11 mouse cellular contexts compared by ENCODE assay signal in the genomic region with DNA sequence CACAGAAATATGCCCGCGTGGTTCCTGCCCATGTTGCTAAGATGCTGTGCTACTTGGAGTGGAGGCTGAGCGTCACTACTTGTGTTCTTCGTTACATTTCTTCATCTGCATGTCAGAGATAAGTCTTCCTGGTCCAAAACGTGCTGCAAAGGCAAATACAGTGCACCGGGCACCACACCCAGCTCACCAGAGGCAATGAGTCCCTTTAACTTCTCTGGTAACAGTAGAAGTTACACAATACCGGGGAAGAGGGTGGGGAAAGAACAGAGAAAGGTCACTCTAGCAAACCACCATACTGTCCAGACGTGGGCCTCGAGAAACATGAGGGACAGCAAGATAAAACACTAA.
DNase-seq lines count a peak whose midpoint lies in the region; ATAC-seq and TF ChIP-seq lines count a peak whose summit lies in the region.
"Had no signal": no experiment of that assay in that cellular context is flagged by ENCODE, and none has a peak within 500 bp of the region (broad histone marks: within the 10 kb centered on the region; RNA-seq: fewer than 3 reads in every experiment).

No protein-coding gene starts in this region.

- peak overlapping the region; percentile 66; the same call in 1 of the 2 replicates for H3K27ac ChIP-seq in hindbrain, embryonic 10.5 days
- no peak overlapping the region for H3K27ac ChIP-seq in hindbrain, embryonic 16.5 days (ENCODE audit: low read depth, low read length)
- no peak overlapping the region for H3K27ac ChIP-seq in liver, adult 2 months (replicated peaks; ENCODE audit: insufficient read depth, low read depth, low read length)
- H3K27ac ChIP-seq in small intestine, adult 2 months (ENCODE audit: insufficient read depth, low read depth, low read length): peak overlapping the region; percentile 26; the same call in 1 of the 2 replicates
- H3K27ac ChIP-seq in layer of hippocampus, adult 2 months: no peak overlapping the region

- H3K4me1 ChIP-seq in hindbrain, embryonic 10.5 days (replicated peaks): peaks cover 56% of the 10 kb centered on the region
- peaks cover 15% of the 10 kb centered on the region for H3K4me1 ChIP-seq in hindbrain, embryonic 16.5 days (ENCODE audit: control insufficient read depth, insufficient read depth, low read depth, low read length)
- H3K4me1 ChIP-seq in liver, adult 2 months (ENCODE audit: control insufficient read depth, insufficient read depth, low read length): peaks cover 44% of the 10 kb centered on the region
- H3K4me1 ChIP-seq in small intestine, adult 2 months (ENCODE audit: control insufficient read depth, insufficient read depth, insufficient read length, low read length): peaks cover 59% of the 10 kb centered on the region

- TF ChIP-seq POLR2A in liver, adult 2 months (IDR thresholded peaks at IDR 0.05; ENCODE audit: extremely low read depth, insufficient read depth, low read length): no peak
- TF ChIP-seq POLR2A in small intestine, adult 2 months (IDR thresholded peaks at IDR 0.05; ENCODE audit: low read depth, low read length): no peak

- no peak for DNase-seq in hindbrain, embryonic 10.5 days (ENCODE audit: low spot score)
- peak; percentile 71 for DNase-seq in c-Kit-positive CD71-positive TER-119-negative erythroid progenitor cells, embryonic 14.5 days (ENCODE audit: low read depth)
- DNase-seq in liver, adult 2 months (ENCODE audit: extremely low read depth, low read depth, low spot score): peak; percentile 67
- no peak for DNase-seq in layer of hippocampus, adult 2 months (ENCODE audit: low spot score in 2 of 2)
- no peak for DNase-seq in kidney, adult 18-20 months
- DNase-seq in layer of hippocampus, adult 9-10 months (ENCODE audit: low spot score): no peak
- DNase-seq: adrenal gland, adult 2 months; cerebellum, postnatal 14 days; heart, adult 18-20 months had no signal

- no peaks in the 10 kb centered on the region for H3K27me3 ChIP-seq in hindbrain, embryonic 10.5 days (ENCODE audit: insufficient read depth, poor library complexity, severe bottlenecking)
- no peaks in the 10 kb centered on the region for H3K27me3 ChIP-seq in hindbrain, embryonic 16.5 days (replicated peaks; ENCODE audit: control insufficient read depth, insufficient read depth, low read length)
- no peaks in the 10 kb centered on the region for H3K27me3 ChIP-seq in liver, adult 2 months (ENCODE audit: control insufficient read depth, insufficient read depth, low read length)
- H3K27me3 ChIP-seq in small intestine, adult 2 months (ENCODE audit: control insufficient read depth, insufficient read depth, low read length): no peaks in the 10 kb centered on the region

- 90% methylated on average over 9 of the region's 9 CpGs for WGBS in hindbrain, embryonic 10.5 days
- 82% methylated on average over 9 of the region's 9 CpGs for WGBS in hindbrain, embryonic 16.5 days
- WGBS in liver, adult 2 months: 26% methylated on average over 9 of the region's 9 CpGs
- WGBS in small intestine, adult 2 months: 19% methylated on average over 9 of the region's 9 CpGs

- no peak overlapping the region for H3K4me2 ChIP-seq in hindbrain, embryonic 16.5 days (ENCODE audit: low read length)

- no peaks in the 10 kb centered on the region for H3K36me3 ChIP-seq in hindbrain, embryonic 10.5 days
- no peaks in the 10 kb centered on the region for H3K36me3 ChIP-seq in hindbrain, embryonic 16.5 days (ENCODE audit: control insufficient read depth, insufficient read depth, low read length)
- no peaks in the 10 kb centered on the region for H3K36me3 ChIP-seq in liver, adult 2 months (ENCODE audit: control insufficient read depth, insufficient read depth, low read length)
- no peaks in the 10 kb centered on the region for H3K36me3 ChIP-seq in small intestine, adult 2 months (ENCODE audit: control insufficient read depth, insufficient read depth, low read length)

- no peak overlapping the region for H3K4me3 ChIP-seq in hindbrain, embryonic 10.5 days
- no peak overlapping the region for H3K4me3 ChIP-seq in hindbrain, embryonic 16.5 days (ENCODE audit: low read length)
- H3K4me3 ChIP-seq in liver, adult 2 months (ENCODE audit: insufficient read depth, low read depth, low read length): no peak overlapping the region
- H3K4me3 ChIP-seq in small intestine, adult 2 months (ENCODE audit: low read depth, low read length): no peak overlapping the region
- H3K4me3 ChIP-seq in layer of hippocampus, adult 2 months: no peak overlapping the region

- TF ChIP-seq CTCF in liver, adult 2 months (IDR thresholded peaks at IDR 0.05; ENCODE audit: low read depth, low read length): no peak
- no peak for TF ChIP-seq CTCF in small intestine, adult 2 months (IDR thresholded peaks at IDR 0.05; ENCODE audit: extremely low read depth, insufficient read length, insufficient replicate concordance, low read depth, low read length)
- no peak for TF ChIP-seq CTCF in layer of hippocampus, adult 2 months (conservative IDR thresholded peaks at IDR 0.05)

- H3K9me3 ChIP-seq in hindbrain, embryonic 10.5 days: no peaks in the 10 kb centered on the region
- no peaks in the 10 kb centered on the region for H3K9me3 ChIP-seq in hindbrain, embryonic 16.5 days (ENCODE audit: control insufficient read depth, low read length)

- no peak overlapping the region for H3K9ac ChIP-seq in hindbrain, embryonic 16.5 days (ENCODE audit: low read depth, low read length)
- no peak overlapping the region for H3K9ac ChIP-seq in liver, adult 2 months (ENCODE audit: low read depth, low read length)

- ATAC-seq in hindbrain, embryonic 16.5 days: no peak

- peaks cover 53% of the 10 kb centered on the region for H3K79me2 ChIP-seq in liver, adult 2 months (ENCODE audit: control insufficient read depth, insufficient read depth, low read length)

Comparison
In these comparisons a context has a peak if more than half of its experiments do, and no peak if none do; other contexts are left out.
1. H3K27ac ChIP-seq: peak in hindbrain, embryonic 10.5 days (single experiment) and small intestine, adult 2 months (single experiment); none in hindbrain, embryonic 16.5 days (single experiment), liver, adult 2 months (single experiment) and layer of hippocampus, adult 2 months (single experiment).
2. DNase-seq: peak in c-Kit-positive CD71-positive TER-119-negative erythroid progenitor cells, embryonic 14.5 days (single experiment) and liver, adult 2 months (single experiment); none in hindbrain, embryonic 10.5 days (single experiment), layer of hippocampus, adult 2 months (0 of 2), kidney, adult 18-20 months (single experiment) and layer of hippocampus, adult 9-10 months (single experiment).